Mouse (Mus musculus): Measurements from ENCODE around the gene Vps9d1. TPM values are rescaled to one million over a fixed set of nuclear protein-coding genes. Genes with fewer than 3 reads are reported as not detected.
"Not testable (repeated sequence)": the region's sequence is repeated elsewhere in the genome, so short reads cannot be mapped to it uniquely, and the experiment has no call there.

The Vps9d1 gene
- total RNA-seq, 1 experiment from 2014 or later = 14.2 TPM

GRCm38 (mm10) chr8:123257114-123257513 lies 3.0 kb upstream of the Vps9d1 start:
- no peak for ATAC-seq (replicated peaks; ENCODE audit: low read depth, poor library complexity, severe bottlenecking)

DNA sequence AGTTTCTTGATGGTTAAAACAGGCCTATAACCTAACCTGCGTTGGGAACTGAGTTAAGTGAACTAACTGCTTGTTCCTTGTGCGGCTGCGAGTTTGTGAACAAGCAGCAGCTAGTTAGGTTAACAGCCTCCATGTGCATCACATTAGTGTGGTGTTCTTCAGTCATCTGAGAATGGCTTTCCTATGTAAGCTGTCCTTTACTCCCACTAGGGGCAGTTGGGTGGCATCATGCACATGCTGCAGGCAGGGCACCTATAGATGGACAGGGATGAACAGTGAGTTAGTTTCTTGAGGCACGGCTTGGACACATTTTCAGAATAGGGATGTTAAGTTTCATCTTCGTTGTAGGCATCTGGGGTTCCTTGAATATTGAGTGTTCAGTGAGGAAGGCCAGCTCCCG lies 1.0 kb upstream of the Vps9d1 start:
- no peak for ATAC-seq (replicated peaks; ENCODE audit: low read depth, poor library complexity, severe bottlenecking)

- ATAC-seq (replicated peaks; ENCODE audit: low read depth, poor library complexity, severe bottlenecking) = no peak
These were observed 573 bp downstream of the Vps9d1 start for GRCm38 (mm10) chr8:123253451-123254098.

- no peak for ATAC-seq (replicated peaks; ENCODE audit: low read depth, poor library complexity, severe bottlenecking)
These were observed 1.2 kb downstream of the Vps9d1 start for GRCm38 (mm10) chr8:123252925-123253324.

- ATAC-seq (replicated peaks; ENCODE audit: low read depth, poor library complexity, severe bottlenecking) = no peak
These were observed 3.2 kb downstream of the Vps9d1 start for GRCm38 (mm10) chr8:123250940-123251339.

- peak; percentile 49 for ATAC-seq (replicated peaks; ENCODE audit: low read depth, poor library complexity, severe bottlenecking)
These were observed 5.6 kb downstream of the Vps9d1 start for GRCm38 (mm10) chr8:123248596-123248995.

- ATAC-seq (replicated peaks; ENCODE audit: low read depth, poor library complexity, severe bottlenecking) = no peak
These were observed 6.4 kb downstream of the Vps9d1 start for GRCm38 (mm10) chr8:123247748-123248147.

DNA sequence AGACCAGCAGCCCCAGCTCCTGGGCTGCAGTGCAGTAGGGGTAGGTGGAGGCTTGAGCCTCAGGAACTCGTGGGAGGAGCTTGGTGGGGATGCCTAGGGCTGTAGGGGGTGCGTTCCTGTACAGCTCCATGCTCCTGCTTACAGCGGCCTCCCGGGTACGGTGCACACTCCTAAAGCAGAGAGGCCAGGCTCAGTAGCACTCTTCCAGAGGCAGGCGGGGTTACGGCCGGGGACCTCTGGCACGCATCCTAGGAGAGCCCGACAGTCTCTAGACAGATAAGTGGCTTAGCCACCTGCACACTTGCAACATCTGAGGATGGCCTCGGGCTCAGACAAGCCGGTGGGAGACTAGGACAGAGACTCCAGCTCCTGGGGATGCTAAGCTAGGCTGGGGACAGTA lies 8.6 kb downstream of the Vps9d1 start:
- no peak for ATAC-seq (replicated peaks; ENCODE audit: low read depth, poor library complexity, severe bottlenecking)

- ATAC-seq (replicated peaks; ENCODE audit: low read depth, poor library complexity, severe bottlenecking) = no peak
These were observed 9.8 kb downstream of the Vps9d1 start for GRCm38 (mm10) chr8:123244382-123244781.

- no peak for ATAC-seq (replicated peaks; ENCODE audit: low read depth, poor library complexity, severe bottlenecking)
These were observed 11.1 kb downstream of the Vps9d1 start for GRCm38 (mm10) chr8:123243053-123243452.

- no peak for ATAC-seq (replicated peaks; ENCODE audit: low read depth, poor library complexity, severe bottlenecking)
These were observed 11.8 kb downstream of the Vps9d1 start for GRCm38 (mm10) chr8:123242107-123242923.

DNA sequence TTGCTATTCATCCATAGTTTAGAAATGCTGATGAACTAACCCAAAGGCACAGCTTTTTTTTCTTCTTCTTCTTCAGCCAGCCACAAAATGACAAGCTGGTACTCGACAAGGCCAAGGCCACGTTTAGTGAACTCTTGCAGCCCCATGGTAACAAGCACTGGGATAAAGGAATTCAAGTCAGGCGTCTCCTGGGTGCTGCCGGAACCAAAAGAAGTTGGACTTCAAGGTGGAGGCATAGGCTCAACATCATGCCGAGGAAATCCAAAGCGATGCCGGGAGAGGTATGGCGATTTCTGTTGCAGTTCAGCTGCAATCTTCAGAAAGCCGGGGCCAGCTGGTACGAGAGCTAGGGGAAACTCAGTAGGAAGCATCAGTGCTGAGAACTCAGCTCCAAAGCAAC lies 14.8 kb downstream of the Vps9d1 start:
- no peak for ATAC-seq (replicated peaks; ENCODE audit: low read depth, poor library complexity, severe bottlenecking)

DNA sequence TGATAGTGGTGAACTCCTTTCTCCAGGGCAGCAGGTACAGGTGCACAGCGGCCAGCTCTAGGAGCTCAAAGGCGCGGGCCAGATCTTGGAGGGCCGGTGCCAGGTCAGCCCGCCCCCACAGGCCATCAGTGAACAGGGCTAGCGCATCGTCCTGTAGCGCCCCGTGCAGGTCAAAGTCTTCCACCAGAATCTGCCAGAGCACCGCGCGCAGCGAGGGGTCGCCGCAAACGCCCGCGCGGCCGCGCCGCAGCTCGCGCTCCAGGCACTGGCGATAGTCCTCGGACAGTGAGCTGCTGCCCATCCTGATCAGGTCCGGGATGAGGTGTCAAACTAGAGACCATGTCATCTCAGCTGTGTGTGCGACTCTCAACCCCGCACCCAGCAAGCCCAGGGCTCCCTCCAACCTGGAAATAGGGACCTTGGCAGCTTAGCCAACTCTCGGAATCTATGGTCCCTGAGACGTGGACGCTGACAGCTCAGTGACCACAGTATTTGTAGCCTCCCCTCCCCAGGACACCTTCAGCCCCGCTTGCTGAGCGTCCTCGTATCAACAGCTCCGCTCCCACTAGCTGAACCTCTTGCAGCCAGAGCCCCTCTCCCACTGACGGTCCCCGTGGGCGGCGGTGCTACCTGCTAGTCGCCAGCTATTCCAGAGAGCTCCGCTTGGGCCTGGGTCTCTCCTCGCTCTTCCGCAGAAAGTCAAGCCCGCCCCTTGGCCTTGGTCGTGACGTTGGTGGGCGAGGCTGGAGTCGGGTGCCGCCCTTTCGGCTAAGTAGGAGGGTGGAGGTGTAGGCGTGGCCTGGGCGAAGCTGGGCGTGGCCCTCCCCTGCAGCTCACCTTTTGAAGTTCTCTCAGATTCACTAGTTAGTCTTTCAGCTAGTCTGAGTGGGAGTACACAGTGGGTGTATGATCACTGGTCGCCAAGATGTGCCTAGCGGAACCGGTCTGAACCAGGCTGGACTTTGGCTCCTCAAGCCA lies 18.3 kb downstream of the Vps9d1 start, which contains the start of gene Spata2l:
Spata2l (minus strand) TSS at position 714 of the 978 bp plus-strand sequence.
- peak; percentile 93 for ATAC-seq (replicated peaks; ENCODE audit: low read depth, poor library complexity, severe bottlenecking)

- ATAC-seq (replicated peaks; ENCODE audit: low read depth, poor library complexity, severe bottlenecking) = no peak
These were observed 19.1 kb downstream of the Vps9d1 start for GRCm38 (mm10) chr8:123234918-123235519.

DNA sequence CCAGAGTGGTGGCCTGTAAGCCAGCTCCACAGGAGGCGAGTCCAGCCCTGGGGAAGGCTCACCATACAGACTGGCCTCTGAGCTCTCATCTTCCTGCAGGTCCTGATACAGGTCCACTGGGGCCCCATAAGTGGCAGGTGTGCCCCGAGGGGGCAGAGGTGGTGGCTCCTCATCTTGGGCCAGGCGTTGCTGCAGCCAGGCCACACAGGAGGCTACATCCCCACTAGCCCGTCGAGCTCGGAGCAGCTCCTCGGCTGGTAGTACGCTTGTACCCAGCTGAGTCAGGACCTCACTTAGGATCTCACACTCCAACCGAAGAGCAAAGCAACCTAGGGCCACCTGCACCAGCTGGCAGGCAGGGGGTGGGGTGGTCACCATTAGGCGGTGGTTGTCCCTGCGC lies 20.4 kb downstream of the Vps9d1 start:
- ATAC-seq (replicated peaks; ENCODE audit: low read depth, poor library complexity, severe bottlenecking) = no peak

DNA sequence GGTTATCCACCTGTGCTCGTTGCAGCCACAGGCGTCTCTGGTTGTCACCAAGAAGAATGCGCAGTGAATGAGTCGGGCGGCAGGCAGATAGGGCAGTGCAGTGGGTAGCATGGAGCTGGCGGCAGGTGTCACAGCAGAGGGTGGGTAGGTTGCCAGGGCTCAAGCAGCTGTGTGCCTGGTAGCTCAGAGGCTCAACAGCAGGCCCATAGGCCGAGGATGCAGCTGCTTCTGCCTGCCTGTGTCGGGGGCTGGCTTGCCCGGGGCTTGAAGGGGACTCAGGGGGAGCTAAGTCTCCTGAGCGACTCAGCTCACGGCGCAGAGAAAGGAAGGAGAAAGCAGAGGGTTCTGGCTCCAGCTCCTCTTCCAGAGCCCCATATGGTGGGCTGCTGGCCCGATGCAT lies 20.8 kb downstream of the Vps9d1 start:
- ATAC-seq (replicated peaks; ENCODE audit: low read depth, poor library complexity, severe bottlenecking) = no peak

- no peak for ATAC-seq (replicated peaks; ENCODE audit: low read depth, poor library complexity, severe bottlenecking)
These were observed 21.6 kb downstream of the Vps9d1 start for GRCm38 (mm10) chr8:123232553-123232952.

- ATAC-seq (replicated peaks; ENCODE audit: low read depth, poor library complexity, severe bottlenecking) = no peak
These were observed 22.4 kb downstream of the Vps9d1 start for GRCm38 (mm10) chr8:123231742-123232141.

DNA sequence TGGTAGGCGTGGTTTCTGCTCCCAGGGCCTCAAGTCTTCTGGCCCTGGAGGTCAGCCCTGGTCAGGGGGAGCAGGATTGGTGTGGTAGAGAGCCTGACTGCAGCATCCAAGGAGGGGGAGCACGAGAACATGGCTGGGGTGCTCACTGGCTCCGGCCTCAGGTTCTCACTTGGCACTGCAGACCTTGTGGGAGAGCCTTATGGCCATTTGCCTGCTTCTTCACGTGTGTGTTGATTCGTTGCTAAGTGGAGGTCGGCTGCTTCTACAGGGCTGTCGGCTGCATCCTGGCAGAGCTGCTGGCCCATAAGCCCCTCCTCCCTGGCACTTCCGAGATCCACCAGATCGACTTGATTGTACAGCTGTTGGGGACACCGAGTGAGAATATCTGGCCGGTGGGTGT lies 23.8 kb downstream of the Vps9d1 start:
- ATAC-seq (replicated peaks; ENCODE audit: low read depth, poor library complexity, severe bottlenecking) = not testable (repeated sequence)

DNA sequence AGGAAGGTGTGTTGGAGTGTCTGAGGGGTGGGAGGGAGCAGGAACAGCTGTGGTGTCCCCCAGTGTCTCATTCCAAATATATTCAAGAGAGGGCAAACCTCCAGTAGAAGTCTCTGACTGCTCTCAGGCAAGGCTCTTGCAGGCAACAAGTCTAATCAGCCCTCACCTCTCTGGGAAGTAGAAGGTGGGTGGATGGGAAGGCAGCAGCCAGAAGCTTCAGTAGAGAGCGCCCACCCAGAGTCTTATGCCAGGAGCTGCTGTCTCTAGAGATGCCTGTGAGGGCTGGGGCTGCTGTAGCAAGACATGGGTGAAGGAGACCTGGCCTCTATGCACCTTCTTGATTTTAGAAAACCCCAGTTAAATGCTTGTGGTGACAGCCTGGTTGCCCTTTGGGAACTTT lies 25.7 kb downstream of the Vps9d1 start:
- ATAC-seq (replicated peaks; ENCODE audit: low read depth, poor library complexity, severe bottlenecking) = no peak

All from common myeloid progenitor, adult 5-6 weeks (primary cell).